Mouse (Mus musculus) NIH3T3 (cell line): ENCODE data around the gene Synpo2.
A peak's percentile ranks its signal among the peaks of the same experiment; 100 is the strongest.
"Not testable (repeated sequence)": the region's sequence is repeated elsewhere in the genome, so short reads cannot be mapped to it uniquely, and the experiment has no call there.

Experiments used
- DNase-seq: peaks from one replicate; pipeline ENCODE4 v3.0.0-alpha.2; 2012; ENCODE audit warnings: low read depth

The Synpo2 gene

GRCm38 (mm10) chr3:123131151-123131756, 104.7 kb downstream of the Synpo2 start:
- no peak for DNase-seq

DNA sequence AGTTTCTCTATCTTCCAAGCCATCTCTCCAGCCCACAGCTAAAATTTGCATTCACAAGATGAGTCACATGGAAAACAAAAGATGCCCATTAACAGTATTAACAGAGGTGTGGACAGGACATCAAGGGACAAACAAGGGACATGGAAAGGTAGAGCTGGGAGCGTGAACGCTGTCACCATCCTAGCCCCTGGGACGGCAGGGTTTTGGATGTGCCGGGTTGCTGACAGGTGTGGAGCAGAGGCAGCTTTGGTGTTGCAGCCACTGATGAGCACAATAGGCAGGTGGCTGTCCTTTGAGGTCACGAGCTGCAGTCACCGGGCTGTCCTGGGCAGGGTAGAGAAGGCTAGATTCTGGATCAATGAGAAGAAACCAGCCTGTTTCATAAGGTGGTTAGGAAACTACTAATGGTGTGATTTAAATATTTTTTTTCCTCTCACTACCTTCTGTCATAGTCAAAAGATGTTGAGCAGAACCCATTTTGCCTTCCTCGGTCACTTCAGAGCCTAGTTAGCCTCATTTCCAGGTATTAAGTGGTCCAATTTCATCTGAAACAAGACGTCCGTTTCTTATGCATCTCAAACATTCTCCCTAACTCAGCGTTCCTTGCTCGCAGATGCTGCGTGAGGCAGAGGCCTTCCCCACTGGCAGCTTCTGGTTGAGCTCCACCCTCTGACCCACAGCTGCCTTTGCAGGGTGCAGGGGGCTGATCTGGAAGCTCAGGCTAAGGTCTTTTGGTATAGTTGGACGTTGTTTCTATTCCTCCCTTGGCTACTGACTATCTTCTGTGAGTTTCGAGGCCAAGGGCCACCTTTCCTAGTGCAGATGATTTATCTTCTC, 105.4 kb downstream of the Synpo2 start:
- no peak for DNase-seq

DNA sequence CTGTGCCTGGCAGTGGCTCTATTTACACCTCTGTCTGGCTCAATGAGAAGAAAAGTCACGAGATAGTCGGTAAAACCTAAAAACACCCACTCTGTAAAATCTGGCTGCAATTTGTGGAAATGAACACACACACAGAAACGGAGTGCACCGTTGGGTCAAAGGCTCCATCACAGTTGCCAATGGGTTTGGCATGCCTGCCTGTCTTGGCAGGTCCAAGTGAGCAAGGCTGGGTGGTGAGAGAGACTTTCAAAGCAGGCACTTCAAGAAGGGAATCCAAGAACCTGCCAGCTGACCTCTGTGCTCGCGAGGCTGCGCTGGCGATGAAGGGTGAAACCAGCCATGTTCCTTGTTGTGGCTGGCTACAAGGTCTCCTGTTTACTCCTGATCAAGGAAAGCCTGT, 107.2 kb downstream of the Synpo2 start:
- peak; percentile 68 for DNase-seq

- DNase-seq: no peak
Observed at GRCm38 (mm10) chr3:123128091-123128490, 107.9 kb downstream of the Synpo2 start.

- not testable (repeated sequence) for DNase-seq
Observed at GRCm38 (mm10) chr3:123126741-123127140, 109.2 kb downstream of the Synpo2 start.

GRCm38 (mm10) chr3:123123817-123124216, 112.1 kb downstream of the Synpo2 start:
- peak; percentile 50 for DNase-seq

- DNase-seq: peak; percentile 90
Observed at GRCm38 (mm10) chr3:123122151-123123030, 113.6 kb downstream of the Synpo2 start.

DNA sequence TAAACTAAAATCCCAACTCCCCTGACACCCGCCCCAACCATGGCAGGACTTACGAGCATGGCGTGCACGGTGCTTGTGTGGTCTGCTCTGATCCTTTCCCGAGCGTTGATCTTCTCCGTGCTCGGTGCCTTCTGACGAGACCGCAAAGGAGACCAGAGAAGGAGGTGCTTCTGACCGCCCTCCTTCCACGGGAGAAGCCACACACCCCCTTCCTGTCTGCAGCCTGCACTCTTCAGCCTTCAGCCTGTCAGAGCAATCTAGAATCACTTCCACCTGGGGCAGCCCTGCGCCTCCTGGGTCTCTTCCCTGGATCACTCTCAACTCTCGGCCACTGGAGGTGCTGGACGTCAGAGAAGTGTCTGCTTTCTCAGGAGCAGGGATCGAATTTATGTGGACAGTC, 119.0 kb downstream of the Synpo2 start:
- no peak for DNase-seq

DNA sequence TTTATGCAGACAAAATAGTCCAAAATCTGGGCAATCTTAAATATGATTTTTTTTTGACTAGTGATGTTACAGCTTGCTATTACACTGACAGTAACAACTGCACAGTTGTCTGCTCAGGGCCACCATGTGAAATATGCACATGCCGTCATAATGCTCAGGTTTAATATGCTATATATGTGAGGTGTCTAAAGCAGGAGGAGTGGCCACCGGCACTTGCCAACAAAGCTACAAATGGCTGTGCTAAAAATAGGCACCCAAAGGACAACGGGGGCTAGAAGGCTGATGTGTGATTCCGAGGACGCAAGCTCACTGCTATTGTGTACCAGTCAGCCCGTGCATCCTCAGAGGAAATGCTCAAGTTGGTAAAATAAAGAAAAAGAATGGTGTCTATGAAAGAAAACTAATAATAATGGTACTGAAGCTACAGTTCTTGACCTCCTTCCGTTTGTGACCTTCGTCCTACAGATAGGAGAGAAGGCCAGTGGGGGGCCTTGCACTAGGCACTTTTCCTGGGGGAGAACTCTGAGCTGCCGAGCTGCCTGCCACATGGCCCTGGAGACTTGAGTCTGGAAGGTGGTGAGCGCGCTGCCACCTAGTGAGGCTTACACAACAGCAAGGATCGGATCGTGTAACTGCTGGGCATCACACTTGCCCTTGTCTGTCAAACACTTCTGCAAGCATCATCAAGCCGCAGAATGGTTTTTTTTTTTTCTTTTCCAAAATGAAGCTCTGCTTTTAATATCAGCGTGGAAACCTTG, 120.0 kb downstream of the Synpo2 start:
- peak; percentile 68 for DNase-seq

- DNase-seq: no peak
Observed at GRCm38 (mm10) chr3:123114001-123114635, 121.8 kb downstream of the Synpo2 start.

- no peak for DNase-seq
Observed at GRCm38 (mm10) chr3:123112781-123113180, 123.2 kb downstream of the Synpo2 start.

DNA sequence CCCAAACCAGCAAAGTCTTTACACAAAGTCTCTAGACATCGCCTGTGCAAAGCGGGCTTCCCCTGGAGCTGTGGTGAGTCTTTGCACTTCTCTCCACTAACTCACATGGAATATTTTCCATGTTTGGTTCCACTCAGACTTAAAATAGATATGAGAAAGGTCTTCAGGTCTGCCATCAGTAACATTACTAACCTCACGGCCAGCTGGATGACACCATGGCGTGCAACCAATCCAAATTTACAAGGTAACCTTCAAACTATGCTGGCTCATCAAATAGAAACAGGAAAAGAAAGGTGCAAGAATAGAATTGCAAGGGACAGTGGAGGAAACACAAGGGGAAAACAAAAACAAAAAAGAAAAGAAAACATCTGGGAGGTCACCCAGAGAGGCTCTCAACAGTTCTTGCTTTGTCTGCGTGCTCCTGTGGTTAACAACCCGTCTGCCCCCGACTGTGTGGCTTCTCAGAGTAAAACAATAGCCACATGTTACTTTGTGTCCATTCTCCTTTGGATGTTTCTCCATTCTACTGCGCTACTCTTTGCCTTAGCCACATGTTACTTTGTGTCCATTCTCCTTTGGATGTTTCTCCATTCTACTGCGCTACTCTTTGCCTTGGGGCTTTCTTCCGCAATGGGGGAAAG, 124.8 kb downstream of the Synpo2 start:
- DNase-seq: no peak

GRCm38 (mm10) chr3:123107830-123108549, 128.0 kb downstream of the Synpo2 start:
- DNase-seq: peak; percentile 53

- peak; percentile 82 for DNase-seq
Observed at GRCm38 (mm10) chr3:123104325-123104724, 131.6 kb downstream of the Synpo2 start.

DNA sequence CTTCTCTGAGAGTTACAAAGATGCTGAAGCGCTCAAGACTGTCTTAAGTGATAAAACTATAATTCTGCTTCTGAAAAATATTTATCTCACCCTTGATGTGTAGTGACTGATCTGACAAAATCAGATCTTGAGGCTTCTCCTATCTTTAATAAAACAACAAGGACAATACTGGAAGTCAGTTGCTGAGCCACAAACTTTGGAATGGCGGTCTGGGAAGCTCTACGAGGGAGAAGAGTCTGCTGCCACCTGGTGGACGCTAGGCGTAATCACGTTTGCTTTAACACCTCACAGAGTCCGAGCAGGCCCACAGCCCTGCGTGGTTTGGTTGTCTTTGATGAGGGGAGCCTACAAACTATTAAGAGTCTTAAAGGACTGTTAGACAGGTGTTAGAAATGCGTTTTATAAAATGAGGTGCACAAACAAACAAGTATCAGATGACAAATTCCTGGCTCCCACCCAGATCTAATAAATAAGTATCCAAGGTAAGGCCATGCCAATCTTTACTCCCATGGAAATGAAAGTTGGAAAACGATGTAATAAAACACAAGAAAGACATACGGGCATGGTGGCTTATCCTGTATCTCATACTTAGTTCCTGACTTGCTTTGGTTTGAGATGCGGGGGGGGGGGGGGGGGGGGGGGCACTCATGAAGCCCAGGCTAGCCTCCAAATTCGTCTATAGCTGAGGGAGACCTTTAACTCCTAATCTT, 132.6 kb downstream of the Synpo2 start:
- peak; percentile 95 for DNase-seq

GRCm38 (mm10) chr3:123101761-123102160, 134.2 kb downstream of the Synpo2 start:
- no peak for DNase-seq

DNA sequence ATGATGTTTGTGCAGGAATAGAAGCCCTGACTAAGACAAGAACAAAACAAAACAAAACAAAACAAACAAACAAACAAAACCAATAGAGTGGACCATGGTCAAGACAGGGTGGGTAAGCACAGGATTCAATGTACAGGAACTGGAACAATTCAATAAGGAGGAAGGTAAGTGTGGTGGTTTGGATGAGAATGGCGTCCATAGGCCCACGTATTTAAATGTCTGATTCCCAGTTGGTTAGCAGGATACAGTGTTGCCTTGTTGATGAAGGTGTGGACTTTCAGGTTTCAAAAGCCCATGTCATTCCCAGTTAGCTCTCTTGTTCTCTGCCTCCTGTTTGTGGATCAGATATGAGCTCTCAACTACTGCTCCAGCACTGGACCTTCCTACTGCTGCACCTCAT, 140.8 kb downstream of the Synpo2 start:
- DNase-seq: no peak

GRCm38 (mm10) chr3:123093640-123094361, 142.1 kb downstream of the Synpo2 start:
- DNase-seq: no peak
